Mouse (Mus musculus) liver, postnatal 0 days (tissue): ENCODE measurements around the gene Yap1. TPM values are rescaled to one million over a fixed set of nuclear protein-coding genes. Genes with fewer than 3 reads are reported as not detected.
A peak's percentile ranks its signal among the peaks of the same experiment; 100 is the strongest.
"Not testable (repeated sequence)": the region's sequence is repeated elsewhere in the genome, so short reads cannot be mapped to it uniquely, and the experiment has no call there.

Source experiments
- ATAC-seq: fragments of 200-750 bp; cut with Nextera tagmentation; 2 replicates; pipeline ENCODE4 v1.8.0; 2017; ENCODE audit warnings: mild to moderate bottlenecking, moderate library complexity
- DNase-seq: peaks from one replicate; pipeline ENCODE4 v3.0.0-alpha.2; 2016
- H3K27ac ChIP-seq: fragments of 300-500 bp; sonication (generic); 2 replicates; pipeline ENCODE4 v1.5.1; 2014; ENCODE audit warnings: antibody characterized with exemption, moderate library complexity, mild to moderate bottlenecking, low read depth
- H3K27me3 ChIP-seq: fragments of 300-500 bp; sonication (generic); 2 replicates; pipeline ENCODE4 v1.6.1; 2014; ENCODE audit warnings: low read length, control low read depth, mixed read lengths; ENCODE audit not compliant: insufficient read depth
- H3K36me3 ChIP-seq: fragments of 300-500 bp; sonication (generic); replicated peaks from 2 replicates; pipeline ENCODE4 v1.6.1; 2014; ENCODE audit warnings: mild to moderate bottlenecking, control low read depth, low read length, moderate library complexity, mixed read lengths; ENCODE audit not compliant: insufficient read depth
- H3K4me1 ChIP-seq: fragments of 300-500 bp; sonication (generic); 2 replicates; pipeline ENCODE4 v1.6.1; 2014; ENCODE audit warnings: antibody characterized with exemption, mild to moderate bottlenecking, control low read depth; ENCODE audit not compliant: insufficient read depth
- H3K4me2 ChIP-seq: fragments of 300-500 bp; sonication (generic); 2 replicates; pipeline ENCODE4 v1.6.1; 2014; ENCODE audit warnings: low read depth, mild to moderate bottlenecking, low read length, moderate library complexity, mixed read lengths
- H3K4me3 ChIP-seq: fragments of 300-500 bp; sonication (generic); 2 replicates; pipeline ENCODE4 v1.5.1; 2014; ENCODE audit warnings: low read depth, low read length
- H3K9ac ChIP-seq: fragments of 300-500 bp; sonication (generic); replicated peaks from 2 replicates; pipeline ENCODE4 v1.6.1; 2014; ENCODE audit warnings: mild to moderate bottlenecking, moderate library complexity
- H3K9me3 ChIP-seq: fragments of 300-500 bp; sonication (generic); 2 replicates; pipeline ENCODE4 v1.6.1; 2016; ENCODE audit warnings: mild to moderate bottlenecking, control low read depth, low read length, mixed read lengths
- CTCF ChIP-seq: sonication (generic); IDR thresholded peaks from 2 replicates; pipeline ENCODE4 v1.5.1; 2016; ENCODE audit warnings: antibody characterized with exemption, low read depth
- EP300 ChIP-seq: IDR thresholded peaks from 2 replicates; pipeline ENCODE4 v1.6.1; 2016; ENCODE audit warnings: antibody characterized with exemption, low read depth, mild to moderate bottlenecking
- WGBS: fragments of 180-500 bp; shearing (Covaris S2); extraction: QIAGEN DNeasy Blood & Tissue Kit; methylation state at CpG from one replicate; pipeline ENCODE4 v1.1.7; 2014; ENCODE audit not compliant: insufficient replicate concordance; 5-methylcytosine and 5-hydroxymethylcytosine counted together
- polyA plus RNA-seq: library from polyadenylated mRNA; unstranded; fragments of >200 nt; fragmentation: Nextera tagmentation; extraction: Ambion mirVana; gene quantifications from 2 replicates; pipeline ENCODE4 v1.2.1, GENCODE M21; 2015

The Yap1 gene
- polyA plus RNA-seq, 1 experiment from 2014 or later: 4.3 TPM

DNA sequence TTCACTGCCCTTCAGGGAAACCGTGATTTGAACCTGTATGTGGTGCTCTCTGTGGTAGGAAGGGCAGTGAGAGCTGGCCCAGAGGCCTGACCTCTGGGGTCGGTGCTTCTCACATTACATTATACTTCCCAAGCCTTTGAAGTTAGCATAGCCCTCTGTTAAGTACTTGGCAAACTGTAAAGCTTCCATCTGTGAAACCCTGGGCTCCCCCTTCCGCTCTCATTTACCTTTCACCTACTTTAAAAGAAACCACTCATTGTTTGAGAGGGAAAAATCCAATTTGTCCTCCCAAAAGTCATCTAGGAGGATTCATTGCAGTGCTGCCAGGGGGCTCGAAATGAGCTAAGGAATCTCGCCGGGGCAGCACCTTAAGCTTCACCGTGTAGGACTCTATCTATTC, 102.1 kb downstream of the Yap1 start:
- Histone ChIP-seq H3K27me3 (no peaks in the 10 kb centered on the region), H3K4me2 (no peak overlapping the region), H3K4me3 (no peak overlapping the region), H3K4me1 (no peaks in the 10 kb centered on the region), H3K9ac (no peak overlapping the region), H3K27ac (no peak overlapping the region), H3K36me3 (no peaks in the 10 kb centered on the region), H3K9me3 (no peaks in the 10 kb centered on the region)
- 50% methylated on average over 7 of the region's 7 CpGs for WGBS
- TF ChIP-seq EP300 (no peak), CTCF (no peak)
- ATAC-seq (peak; percentile 17; the same call in 1 of the 2 replicates), DNase-seq (no peak)

DNA sequence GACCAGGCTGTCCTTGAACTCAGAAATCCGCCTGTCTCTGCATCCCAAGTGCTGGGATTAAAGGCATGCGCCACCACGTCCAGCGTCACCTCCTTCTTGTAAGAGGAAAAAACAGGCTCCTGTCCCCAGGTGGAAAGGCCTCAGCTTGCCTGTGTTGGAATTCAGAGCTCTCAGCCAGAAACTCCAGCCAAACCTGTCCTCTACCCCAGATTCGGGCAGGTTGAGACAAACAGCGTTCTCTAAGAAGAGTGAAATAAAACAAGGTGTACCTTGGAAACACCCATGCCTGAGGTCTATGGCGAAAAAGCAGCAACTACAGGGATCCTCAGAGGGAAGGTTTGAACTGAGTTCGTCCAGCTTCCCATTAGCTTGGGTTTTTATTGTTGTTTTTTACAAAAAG, 103.4 kb downstream of the Yap1 start:
- Histone ChIP-seq H3K4me3 (no peak overlapping the region), H3K4me2 (no peak overlapping the region), H3K36me3 (no peaks in the 10 kb centered on the region), H3K9ac (no peak overlapping the region), H3K27me3 (no peaks in the 10 kb centered on the region), H3K27ac (no peak overlapping the region), H3K4me1 (no peaks in the 10 kb centered on the region), H3K9me3 (no peaks in the 10 kb centered on the region)
- 88% methylated on average over 8 of the region's 8 CpGs for WGBS
- no peak for TF ChIP-seq CTCF
- no peak for TF ChIP-seq EP300
- ATAC-seq (no peak), DNase-seq (no peak)

DNA sequence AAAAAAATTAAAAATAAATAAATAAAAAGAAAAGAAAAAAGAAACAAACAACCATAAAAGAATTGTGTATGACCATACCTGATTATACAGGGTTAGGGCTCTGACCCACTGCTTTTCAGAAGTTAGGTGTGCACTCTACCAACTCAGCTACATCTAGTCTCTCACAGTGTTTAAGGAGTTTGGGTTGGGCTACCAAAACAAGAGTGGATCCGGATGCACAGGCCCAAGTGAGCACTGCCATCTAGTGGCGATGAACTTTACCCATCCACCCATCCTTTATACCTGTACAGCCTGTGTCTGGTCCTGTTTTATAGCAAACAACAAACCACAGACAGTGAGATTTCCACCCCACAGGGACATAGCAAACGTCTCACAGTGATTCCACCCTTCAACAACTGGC, 106.9 kb downstream of the Yap1 start:
- no peak overlapping the region for H3K9ac ChIP-seq
- no peaks in the 10 kb centered on the region for H3K27me3 ChIP-seq
- no peaks in the 10 kb centered on the region for H3K4me1 ChIP-seq
- TF ChIP-seq EP300 (no peak), CTCF (peak; percentile 95)
- DNase-seq (peak; percentile 78), ATAC-seq (peak; percentile 72)
- H3K9me3 ChIP-seq: no peaks in the 10 kb centered on the region
- H3K27ac ChIP-seq: no peak overlapping the region
- no peak overlapping the region for H3K4me2 ChIP-seq
- no peaks in the 10 kb centered on the region for H3K36me3 ChIP-seq
- no peak overlapping the region for H3K4me3 ChIP-seq
- WGBS: 0% methylated on average over 3 of the region's 3 CpGs

DNA sequence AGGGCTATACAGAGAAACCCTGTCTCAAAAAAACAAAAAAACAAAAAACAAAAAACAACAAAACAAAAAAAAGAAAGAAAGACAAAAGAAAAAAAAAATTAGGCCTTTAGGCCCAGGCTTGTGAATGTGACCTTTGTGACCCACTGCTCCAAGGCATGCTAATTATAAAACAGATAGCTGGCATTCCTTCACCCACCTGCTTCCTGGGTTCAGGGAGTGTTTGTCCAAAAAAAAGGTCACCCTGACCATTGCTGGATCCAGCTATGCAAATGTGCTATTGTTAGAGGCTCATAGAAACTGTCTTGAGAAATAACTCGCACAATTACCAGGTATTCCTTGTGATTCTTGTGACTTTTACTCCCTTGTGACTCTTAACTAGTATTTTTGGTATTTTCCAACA, 112.6 kb downstream of the Yap1 start:
- H3K4me1 ChIP-seq, ATAC-seq, H3K36me3 ChIP-seq, H3K4me2 ChIP-seq, H3K9ac ChIP-seq, H3K27me3 ChIP-seq, H3K9me3 ChIP-seq, H3K4me3 ChIP-seq, DNase-seq, H3K27ac ChIP-seq: not testable (repeated sequence)
- WGBS: 79% methylated on average over 1 of the region's 1 CpGs

DNA sequence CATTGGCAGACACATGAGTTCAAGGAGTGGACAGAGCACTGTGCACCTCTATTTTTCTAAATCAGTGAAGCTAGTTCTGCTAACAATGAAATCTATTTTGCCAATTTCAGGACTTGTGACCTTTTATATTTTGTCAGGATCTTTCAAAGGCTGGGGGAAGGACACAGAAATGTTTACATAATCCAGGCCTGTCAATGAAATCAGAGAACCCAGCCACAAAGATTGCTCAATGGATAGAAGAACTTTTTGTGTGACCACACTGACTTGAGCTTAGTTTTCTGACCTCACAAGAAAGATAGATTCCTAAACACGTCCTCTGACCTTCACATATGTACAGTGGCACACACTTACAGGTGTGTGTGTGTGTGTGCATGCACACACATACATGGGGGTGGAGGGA, 113.2 kb downstream of the Yap1 start:
- no peak for TF ChIP-seq EP300
- no peak for TF ChIP-seq CTCF
- no peaks in the 10 kb centered on the region for H3K4me1 ChIP-seq
- no peaks in the 10 kb centered on the region for H3K9me3 ChIP-seq
- WGBS: 40% methylated on average over 1 of the region's 1 CpGs
- H3K36me3 ChIP-seq: no peaks in the 10 kb centered on the region
- no peak overlapping the region for H3K4me2 ChIP-seq
- no peak for DNase-seq
- no peaks in the 10 kb centered on the region for H3K27me3 ChIP-seq
- H3K4me3 ChIP-seq: no peak overlapping the region
- no peak overlapping the region for H3K9ac ChIP-seq
- ATAC-seq: no peak
- H3K27ac ChIP-seq: no peak overlapping the region

DNA sequence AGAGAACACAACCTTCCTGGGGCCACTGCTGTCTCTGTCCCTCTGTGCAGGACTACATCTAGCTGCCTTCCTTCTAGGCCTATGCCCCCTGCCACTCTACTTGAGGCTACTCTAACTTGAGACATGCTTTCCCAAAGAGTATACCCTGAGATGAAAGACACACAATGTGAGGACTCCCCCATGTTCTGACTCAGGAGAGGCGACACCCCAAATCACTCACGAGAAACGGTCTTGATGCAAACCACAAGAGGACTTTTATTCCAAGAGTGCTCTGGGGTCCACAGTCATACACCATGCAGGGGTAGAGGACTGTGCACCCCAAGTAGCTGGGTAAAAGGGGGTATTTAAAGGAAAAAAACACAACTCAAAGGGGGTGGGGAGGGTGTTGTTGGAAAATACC, 120.0 kb downstream of the Yap1 start:
- H3K27me3 ChIP-seq: no peaks in the 10 kb centered on the region
- H3K9me3 ChIP-seq: peaks cover 10% of the 10 kb centered on the region; the same call in 1 of the 2 replicates
- H3K9ac ChIP-seq: no peak overlapping the region
- ATAC-seq: no peak
- H3K4me3 ChIP-seq: no peak overlapping the region
- no peak for DNase-seq
- 92% methylated on average over 3 of the region's 3 CpGs for WGBS
- H3K27ac ChIP-seq: no peak overlapping the region
- no peak for TF ChIP-seq EP300
- TF ChIP-seq CTCF: no peak
- H3K36me3 ChIP-seq: no peaks in the 10 kb centered on the region
- no peak overlapping the region for H3K4me2 ChIP-seq
- no peaks in the 10 kb centered on the region for H3K4me1 ChIP-seq

DNA sequence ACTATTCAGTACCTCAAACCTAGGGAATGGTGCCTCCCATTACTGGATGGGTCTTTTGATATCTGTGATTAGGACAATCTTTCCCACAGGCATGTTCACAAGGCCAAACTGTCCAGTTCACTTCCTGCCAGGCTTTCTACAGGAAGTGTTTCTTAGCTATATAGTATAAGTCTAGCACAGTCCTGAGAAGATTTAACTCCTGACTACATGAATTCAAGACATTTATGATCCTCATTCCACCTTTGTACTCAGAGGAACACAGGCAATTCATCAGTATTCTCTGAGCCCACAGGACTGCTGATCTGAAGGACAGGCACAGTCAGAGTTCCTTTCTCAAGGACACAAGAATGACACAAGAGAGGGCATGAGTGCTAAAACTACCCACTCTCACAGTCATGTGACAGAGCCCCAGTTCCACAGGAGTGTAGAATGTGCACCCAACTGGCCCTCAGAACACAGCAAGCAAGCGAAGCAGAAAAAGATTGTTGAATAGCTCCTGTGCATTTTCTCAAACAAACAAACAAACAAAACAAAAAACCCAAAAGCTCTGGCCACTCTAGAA, 122.0 kb downstream of the Yap1 start:
- Histone ChIP-seq H3K27me3 (no peaks in the 10 kb centered on the region), H3K4me3 (no peak overlapping the region), H3K4me2 (no peak overlapping the region), H3K9ac (no peak overlapping the region), H3K9me3 (peaks cover 10% of the 10 kb centered on the region; the same call in 1 of the 2 replicates), H3K27ac (no peak overlapping the region), H3K4me1 (no peaks in the 10 kb centered on the region), H3K36me3 (no peaks in the 10 kb centered on the region)
- DNase-seq: no peak
- ATAC-seq: no peak
- 91% methylated on average over 1 of the region's 1 CpGs for WGBS
- no peak for TF ChIP-seq CTCF
- no peak for TF ChIP-seq EP300

Other genes starting within 250 kb of the Yap1 start
- gene Tmem123, start 240.6 kb downstream of the Yap1 start, polyA plus RNA-seq: 27.7 and 29.2 TPM in 2 replicates
- 11.8 and 13.8 TPM in 2 replicates for gene Birc2, start 167.5 kb downstream of the Yap1 start, polyA plus RNA-seq
- 7.2 and 7.8 TPM in 2 replicates for gene Birc3, start 131.4 kb downstream of the Yap1 start, polyA plus RNA-seq
- gene Cfap300, start 38.2 kb upstream of the Yap1 start, polyA plus RNA-seq: 0.58 and 0.90 TPM in 2 replicates
- gene Cep126, start 129.7 kb upstream of the Yap1 start, polyA plus RNA-seq: 0.09 and 0.12 TPM in 2 replicates